Mouse (Mus musculus): ENCODE measurements around the gene Hdac6. TPM values are rescaled to one million over a fixed set of nuclear protein-coding genes. Genes with fewer than 3 reads are reported as not detected.

The Hdac6 gene
- polyA plus RNA-seq (2015; fragmentation: Nextera tagmentation; extraction: Ambion mirVana) = 52.2 and 53.4 TPM in 2 replicates

GRCm38 (mm10) chrX:7947108-7947899 lies at the start of gene Hdac6:
Gene Hdac6, minus strand, starts transcription at chrX:7947889.
- H3K9me3 ChIP-seq = no peaks in the 10 kb centered on the region
- no peaks in the 10 kb centered on the region for H3K27me3 ChIP-seq
- ATAC-seq (ENCODE audit: low read depth) = peak; percentile 58
- peak within 1 kb of the TSS; percentile 70 for H3K9ac ChIP-seq
- peak within 1 kb of the TSS; percentile 48 for H3K4me3 ChIP-seq
- 0 out of 2 replicates have a peak, but pooled peaks cover 4% of the 10 kb centered on the region for H3K36me3 ChIP-seq
- H3K27ac ChIP-seq (replicated peaks) = peak within 1 kb of the TSS; percentile 61
- WGBS = 19% methylated on average over 37 of the region's 37 CpGs
- peak within 1 kb of the TSS; percentile 58 for H3K4me2 ChIP-seq
- H3K4me1 ChIP-seq (replicated peaks) = no peaks in the 10 kb centered on the region

DNA sequence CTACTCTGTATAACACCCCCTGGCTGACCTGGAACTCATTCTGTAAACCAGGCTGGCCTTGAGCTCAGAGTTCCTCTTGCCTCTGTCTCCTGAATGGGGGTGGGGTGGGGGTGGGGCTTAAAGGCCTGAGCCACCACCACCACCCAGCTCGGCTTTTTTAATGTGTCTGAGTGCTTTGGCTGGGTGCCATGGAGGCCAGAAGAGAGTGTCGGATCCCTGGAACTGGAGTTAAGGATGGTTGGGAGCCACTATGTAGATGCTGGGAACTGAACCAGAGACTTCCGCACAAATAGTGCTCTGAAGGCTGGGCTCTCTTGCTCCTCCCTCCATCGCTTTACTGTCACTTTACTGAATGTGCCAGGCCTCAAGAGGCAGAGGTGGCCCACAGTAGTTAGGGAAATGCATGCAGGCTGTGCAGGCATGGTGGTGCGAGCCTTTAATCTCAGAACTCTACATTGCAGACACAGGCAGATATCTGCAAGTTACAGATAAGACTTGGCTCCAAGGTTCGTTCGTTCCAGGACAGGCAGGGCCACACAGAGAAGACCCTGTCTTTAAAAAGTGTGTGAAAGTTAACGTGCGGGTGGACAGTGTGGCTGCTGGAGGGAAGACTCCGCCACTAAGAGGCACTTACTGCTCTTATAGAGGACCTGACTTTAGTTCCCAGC lies 45.5 kb upstream of the Hdac6 start:
- no peaks in the 10 kb centered on the region for H3K4me1 ChIP-seq (replicated peaks)
- ATAC-seq (ENCODE audit: low read depth) = no peak
- no peak overlapping the region for H3K9ac ChIP-seq
- no peaks in the 10 kb centered on the region for H3K27me3 ChIP-seq
- no peak overlapping the region for H3K27ac ChIP-seq (replicated peaks)
- H3K4me2 ChIP-seq = no peak overlapping the region
- H3K9me3 ChIP-seq = no peaks in the 10 kb centered on the region
- H3K36me3 ChIP-seq = no peaks in the 10 kb centered on the region
- 75% methylated on average over 10 of the region's 10 CpGs for WGBS
- H3K4me3 ChIP-seq = no peak overlapping the region

GRCm38 (mm10) chrX:7992379-7993067 lies 44.8 kb upstream of the Hdac6 start:
- Histone ChIP-seq H3K9ac (no peak overlapping the region), H3K4me2 (no peak overlapping the region), H3K27me3 (no peaks in the 10 kb centered on the region), H3K4me3 (no peak overlapping the region), H3K4me1 (replicated peaks) (no peaks in the 10 kb centered on the region), H3K27ac (replicated peaks) (no peak overlapping the region), H3K36me3 (no peaks in the 10 kb centered on the region), H3K9me3 (no peaks in the 10 kb centered on the region)
- no peak for ATAC-seq (ENCODE audit: low read depth)
- 66% methylated on average over 8 of the region's 8 CpGs for WGBS

DNA sequence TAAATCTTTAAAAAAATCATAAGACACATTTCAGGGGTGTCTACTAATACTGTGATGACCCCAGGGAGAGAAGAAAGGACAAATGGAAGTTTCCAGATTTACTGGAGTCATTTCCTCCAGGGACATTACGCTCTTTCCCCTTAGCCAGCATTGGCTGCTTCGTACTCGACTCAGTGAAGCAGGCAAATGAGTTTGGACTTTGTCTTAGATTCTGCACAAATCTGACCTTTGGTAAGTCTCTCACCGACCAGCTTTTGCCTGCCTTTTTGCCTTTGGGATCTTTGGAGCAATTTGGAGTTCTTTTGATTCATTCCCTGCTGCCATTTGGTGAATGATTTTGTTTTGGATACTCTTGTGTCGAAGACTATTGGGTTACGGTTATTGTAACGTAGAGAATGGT lies 33.7 kb upstream of the Hdac6 start:
- no peak overlapping the region for H3K4me2 ChIP-seq
- H3K9me3 ChIP-seq = no peaks in the 10 kb centered on the region
- no peak overlapping the region for H3K9ac ChIP-seq
- H3K4me3 ChIP-seq = no peak overlapping the region
- no peak for ATAC-seq (ENCODE audit: low read depth)
- no peaks in the 10 kb centered on the region for H3K27me3 ChIP-seq
- H3K4me1 ChIP-seq (replicated peaks) = no peaks in the 10 kb centered on the region
- WGBS = 84% methylated on average over 7 of the region's 7 CpGs
- no peak overlapping the region for H3K27ac ChIP-seq (replicated peaks)
- no peaks in the 10 kb centered on the region for H3K36me3 ChIP-seq

DNA sequence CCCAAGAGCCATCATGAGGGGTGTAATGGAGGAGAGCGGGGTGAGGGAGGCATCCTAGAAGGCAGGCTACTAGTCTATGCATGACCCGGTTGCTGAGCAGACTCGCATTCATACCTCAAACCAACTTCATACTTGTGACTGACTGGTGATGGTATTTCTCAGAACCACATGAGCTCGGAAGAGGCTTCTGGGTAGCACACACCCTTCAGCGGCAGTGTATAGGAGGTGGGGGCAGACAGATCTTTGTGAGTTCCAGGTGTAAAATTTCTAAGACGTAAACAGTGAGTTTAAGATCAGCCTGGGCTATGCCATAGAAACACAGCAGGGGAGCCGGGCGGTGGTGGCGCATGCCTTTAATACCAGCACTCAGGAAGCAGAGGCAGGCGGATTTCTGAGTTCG lies 30.2 kb upstream of the Hdac6 start, which contains the start of gene Gata1:
TSS of gene Gata1 (minus strand) at position 180 of the 400 bp plus-strand sequence.
- no peak within 1 kb of the TSS for H3K9ac ChIP-seq
- WGBS = 94% methylated on average over 11 of the region's 11 CpGs
- ATAC-seq (ENCODE audit: low read depth) = no peak
- no peak within 1 kb of the TSS for H3K4me2 ChIP-seq
- no peaks in the 10 kb centered on the region for H3K4me1 ChIP-seq (replicated peaks)
- no peak within 1 kb of the TSS for H3K27ac ChIP-seq (replicated peaks)
- no peak within 1 kb of the TSS for H3K4me3 ChIP-seq
- no peaks in the 10 kb centered on the region for H3K36me3 ChIP-seq
- no peaks in the 10 kb centered on the region for H3K9me3 ChIP-seq
- H3K27me3 ChIP-seq = no peaks in the 10 kb centered on the region

GRCm38 (mm10) chrX:7971292-7971691 lies 23.6 kb upstream of the Hdac6 start:
- WGBS = 63% methylated on average over 4 of the region's 4 CpGs
- ATAC-seq (ENCODE audit: low read depth) = no peak
- Histone ChIP-seq H3K4me3 (no peak overlapping the region), H3K36me3 (no peaks in the 10 kb centered on the region), H3K9me3 (no peaks in the 10 kb centered on the region), H3K27me3 (no peaks in the 10 kb centered on the region), H3K9ac (no peak overlapping the region), H3K27ac (replicated peaks) (no peak overlapping the region), H3K4me1 (replicated peaks) (no peaks in the 10 kb centered on the region), H3K4me2 (no peak overlapping the region)

GRCm38 (mm10) chrX:7968899-7969298 lies 21.2 kb upstream of the Hdac6 start:
- 84% methylated on average over 3 of the region's 3 CpGs for WGBS
- Histone ChIP-seq H3K27ac (replicated peaks) (no peak overlapping the region), H3K4me1 (replicated peaks) (no peaks in the 10 kb centered on the region), H3K9me3 (no peaks in the 10 kb centered on the region), H3K36me3 (no peaks in the 10 kb centered on the region), H3K4me3 (no peak overlapping the region), H3K27me3 (no peaks in the 10 kb centered on the region), H3K4me2 (no peak overlapping the region), H3K9ac (no peak overlapping the region)
- ATAC-seq (ENCODE audit: low read depth) = no peak

DNA sequence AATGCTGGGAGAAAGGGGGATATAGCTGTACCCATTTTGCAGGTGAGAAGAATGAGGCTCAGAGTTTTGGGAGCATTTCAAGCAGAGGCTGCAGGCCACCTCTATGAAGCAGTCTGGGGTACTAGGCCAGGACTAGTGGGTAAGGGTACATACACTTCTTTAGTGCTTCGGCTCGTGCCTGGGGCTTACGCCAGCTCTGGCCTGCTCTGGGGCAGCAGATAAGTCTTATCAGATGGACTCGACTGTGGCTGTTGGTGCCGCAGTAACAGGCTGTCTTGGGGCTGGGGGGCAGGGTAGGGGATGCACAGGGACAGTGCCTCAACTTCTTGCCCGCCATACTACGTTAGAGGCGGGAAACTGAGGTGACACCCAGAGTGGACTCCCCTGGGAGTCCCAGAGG lies 20.5 kb upstream of the Hdac6 start:
- WGBS = 84% methylated on average over 8 of the region's 8 CpGs

DNA sequence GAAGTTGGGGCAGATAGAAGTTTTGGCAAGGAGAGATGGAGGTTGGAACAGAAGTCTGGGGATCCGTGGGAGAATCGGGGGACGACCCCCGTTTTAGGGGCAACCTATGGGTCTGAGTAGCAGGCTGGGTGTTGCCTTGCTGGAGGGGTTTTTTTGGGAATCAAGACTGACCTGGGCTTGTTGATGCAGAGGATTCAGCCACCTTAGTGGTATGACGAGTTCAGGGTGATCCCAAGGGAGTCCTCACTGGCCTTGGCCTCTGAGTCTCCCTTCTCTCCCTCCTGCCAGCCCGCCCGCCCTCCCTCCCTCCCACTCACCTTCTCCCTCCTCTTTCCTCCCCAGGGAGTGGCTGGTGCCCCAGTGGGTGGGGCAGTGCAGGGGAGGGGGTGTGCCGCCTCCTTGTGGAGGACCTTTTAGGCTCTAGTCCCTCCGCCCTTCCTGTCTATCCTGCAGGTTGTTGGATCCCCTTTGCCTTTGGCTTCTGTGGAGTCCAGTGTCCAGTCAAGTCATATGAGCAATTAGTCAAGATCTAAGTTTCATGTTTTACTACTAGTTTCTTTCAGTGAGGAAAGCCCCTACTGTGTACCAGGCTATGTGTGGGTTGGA lies 20.0 kb upstream of the Hdac6 start:
- Histone ChIP-seq H3K4me3 (no peak overlapping the region), H3K9me3 (no peaks in the 10 kb centered on the region), H3K27ac (replicated peaks) (no peak overlapping the region), H3K4me2 (no peak overlapping the region), H3K9ac (no peak overlapping the region), H3K36me3 (no peaks in the 10 kb centered on the region), H3K4me1 (replicated peaks) (no peaks in the 10 kb centered on the region), H3K27me3 (no peaks in the 10 kb centered on the region)
- no peak for ATAC-seq (ENCODE audit: low read depth)
- whole genome bisulfite sequencing = 78% methylated on average over 7 of the region's 9 CpGs

More for the DNA sequence above, 20.5 kb upstream of the Hdac6 start:
- Histone ChIP-seq H3K9ac (no peak overlapping the region), H3K36me3 (no peaks in the 10 kb centered on the region), H3K4me3 (no peak overlapping the region), H3K27ac (replicated peaks) (no peak overlapping the region), H3K9me3 (no peaks in the 10 kb centered on the region), H3K4me2 (no peak overlapping the region), H3K4me1 (replicated peaks) (no peaks in the 10 kb centered on the region), H3K27me3 (no peaks in the 10 kb centered on the region)
- no peak for ATAC-seq (ENCODE audit: low read depth)

DNA sequence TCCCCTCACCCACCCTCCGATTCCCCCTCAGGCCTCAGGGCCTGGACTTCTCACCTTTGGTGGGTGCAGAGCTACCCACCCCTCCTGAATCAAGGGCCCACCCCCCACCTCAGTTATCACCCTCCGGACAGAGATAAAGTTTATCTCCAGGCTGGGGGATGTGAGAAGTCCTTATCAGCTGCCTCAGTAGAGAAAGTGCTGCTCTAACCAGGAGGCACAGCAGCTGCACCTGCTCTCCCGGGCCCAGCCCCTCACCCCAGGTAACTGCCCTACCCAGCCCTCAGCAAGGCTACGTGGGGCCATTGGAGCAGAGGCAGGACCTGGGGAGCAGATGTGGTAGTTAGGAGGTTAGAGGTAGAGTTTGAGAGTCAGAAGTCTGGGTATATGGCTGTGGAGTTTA lies 18.5 kb upstream of the Hdac6 start:
- H3K36me3 ChIP-seq = no peaks in the 10 kb centered on the region
- no peak overlapping the region for H3K4me3 ChIP-seq
- no peaks in the 10 kb centered on the region for H3K4me1 ChIP-seq (replicated peaks)
- H3K27ac ChIP-seq (replicated peaks) = no peak overlapping the region
- no peak for ATAC-seq (ENCODE audit: low read depth)
- H3K27me3 ChIP-seq = no peaks in the 10 kb centered on the region
- H3K9ac ChIP-seq = no peak overlapping the region
- H3K9me3 ChIP-seq = no peaks in the 10 kb centered on the region
- H3K4me2 ChIP-seq = no peak overlapping the region
- 68% methylated on average over 4 of the region's 4 CpGs for whole genome bisulfite sequencing

GRCm38 (mm10) chrX:7963829-7964626 lies 16.3 kb upstream of the Hdac6 start:
- 81% methylated on average over 7 of the region's 7 CpGs for WGBS
- H3K4me1 ChIP-seq (replicated peaks) = no peaks in the 10 kb centered on the region
- H3K9me3 ChIP-seq = no peaks in the 10 kb centered on the region
- no peak overlapping the region for H3K4me3 ChIP-seq
- H3K9ac ChIP-seq = no peak overlapping the region
- no peaks in the 10 kb centered on the region for H3K36me3 ChIP-seq
- H3K4me2 ChIP-seq = no peak overlapping the region
- H3K27me3 ChIP-seq = no peaks in the 10 kb centered on the region
- ATAC-seq (ENCODE audit: low read depth) = no peak
- no peak overlapping the region for H3K27ac ChIP-seq (replicated peaks)

Measured in neural tube, embryonic 13.5 days (tissue).